ENCODE assay signal across 20 mouse cellular contexts in the genomic region with DNA sequence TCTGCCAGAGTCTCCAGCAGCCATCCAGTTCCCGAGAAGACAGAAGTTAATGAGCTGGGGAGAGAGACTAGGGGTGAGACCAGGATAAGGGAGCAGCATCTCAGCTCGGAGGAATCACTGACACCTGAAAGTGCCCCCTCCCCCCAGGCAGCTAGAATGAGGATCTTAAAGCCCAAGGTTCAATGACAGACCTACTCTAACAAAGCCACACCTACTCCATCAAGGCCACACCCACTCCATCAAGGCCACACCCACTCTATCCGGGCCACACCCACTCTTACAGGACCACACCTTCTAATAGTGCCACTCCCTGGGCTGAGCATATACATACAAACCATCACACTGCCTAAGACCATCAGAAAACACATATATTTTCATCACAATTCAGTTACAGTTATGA. TPM values are rescaled to one million over a fixed set of nuclear protein-coding genes. Genes with fewer than 3 reads are reported as not detected.
DNase-seq lines count a peak whose midpoint lies in the region; ATAC-seq and TF ChIP-seq lines count a peak whose summit lies in the region.
"Had no signal": no experiment of that assay in that cellular context is flagged by ENCODE, and none has a peak within 500 bp of the region (broad histone marks: within the 10 kb centered on the region; RNA-seq: fewer than 3 reads in every experiment).

No protein-coding gene starts in this region.

- 0 out of 2 replicates have a peak, but pooled peaks have one; percentile 30 for ATAC-seq in hindbrain, embryonic 15.5 days (ENCODE audit: low FRiP score, low read depth)
- ATAC-seq in liver, postnatal 0 days: peak; percentile 58; the same call in 1 of the 2 replicates
- ATAC-seq in intestine, embryonic 16.5 days: no peak
- ATAC-seq: forebrain, embryonic 16.5 days; intestine, embryonic 15.5 days; Patski had no signal

- no peak overlapping the region for H3K9ac ChIP-seq in hindbrain, embryonic 15.5 days
- H3K9ac ChIP-seq in liver, postnatal 0 days (replicated peaks): no peak overlapping the region
- H3K9ac ChIP-seq in intestine, embryonic 16.5 days (ENCODE audit: low read depth, low read length): no peak overlapping the region
- H3K9ac ChIP-seq: embryonic facial prominence, embryonic 15.5 days; heart, embryonic 12.5 days; intestine, embryonic 15.5 days had no signal

- H3K4me1 ChIP-seq in hindbrain, embryonic 15.5 days (replicated peaks): no peaks in the 10 kb centered on the region
- peaks cover 4% of the 10 kb centered on the region; the same call in 1 of the 2 replicates for H3K4me1 ChIP-seq in hindbrain, embryonic 10.5 days (replicated peaks)
- H3K4me1 ChIP-seq in liver, postnatal 0 days (ENCODE audit: insufficient read depth): peaks cover 5% of the 10 kb centered on the region; the same call in 1 of the 2 replicates
- no peaks in the 10 kb centered on the region for H3K4me1 ChIP-seq in intestine, embryonic 16.5 days (ENCODE audit: control insufficient read depth, insufficient read depth, low read length)
- H3K4me1 ChIP-seq: embryonic facial prominence, embryonic 15.5 days; forebrain, embryonic 10.5 days; intestine, embryonic 15.5 days had no signal

- H3K4me3 ChIP-seq in hindbrain, embryonic 15.5 days: no peak overlapping the region
- no peak overlapping the region for H3K4me3 ChIP-seq in hindbrain, embryonic 10.5 days
- no peak overlapping the region for H3K4me3 ChIP-seq in liver, postnatal 0 days (ENCODE audit: low read depth, low read length)
- H3K4me3 ChIP-seq in intestine, embryonic 16.5 days (ENCODE audit: low read length): no peak overlapping the region
- H3K4me3 ChIP-seq: embryonic facial prominence, embryonic 15.5 days; erythroblast, embryonic 14.5 days; forebrain, embryonic 10.5 days; heart, embryonic 12.5 days; intestine, embryonic 15.5 days had no signal

- no peaks in the 10 kb centered on the region for H3K27me3 ChIP-seq in hindbrain, embryonic 15.5 days
- H3K27me3 ChIP-seq in hindbrain, embryonic 10.5 days (ENCODE audit: insufficient read depth, poor library complexity, severe bottlenecking): no peaks in the 10 kb centered on the region
- H3K27me3 ChIP-seq in liver, postnatal 0 days (ENCODE audit: insufficient read depth, low read length): no peaks in the 10 kb centered on the region
- H3K27me3 ChIP-seq in intestine, embryonic 16.5 days (replicated peaks; ENCODE audit: control insufficient read depth, insufficient read depth, low read length): no peaks in the 10 kb centered on the region
- H3K27me3 ChIP-seq: embryonic facial prominence, embryonic 15.5 days; heart, embryonic 12.5 days; intestine, embryonic 15.5 days; Patski had no signal

- H3K27ac ChIP-seq in hindbrain, embryonic 15.5 days (replicated peaks): no peak overlapping the region
- H3K27ac ChIP-seq in hindbrain, embryonic 10.5 days: no peak overlapping the region
- H3K27ac ChIP-seq in liver, postnatal 0 days (ENCODE audit: low read depth): no peak overlapping the region
- H3K27ac ChIP-seq in intestine, embryonic 16.5 days (ENCODE audit: low read length): no peak overlapping the region
- H3K27ac ChIP-seq: embryonic facial prominence, embryonic 15.5 days; forebrain, embryonic 10.5 days; intestine, embryonic 15.5 days had no signal

- no peak for TF ChIP-seq CTCF in liver, postnatal 0 days (IDR thresholded peaks at IDR 0.05; ENCODE audit: low read depth)

- TF ChIP-seq EP300 in liver, postnatal 0 days (IDR thresholded peaks at IDR 0.05; ENCODE audit: low read depth): no peak

- no peaks in the 10 kb centered on the region for H3K36me3 ChIP-seq in hindbrain, embryonic 15.5 days
- peaks cover 12% of the 10 kb centered on the region; the same call in 1 of the 2 replicates for H3K36me3 ChIP-seq in hindbrain, embryonic 10.5 days
- H3K36me3 ChIP-seq in liver, postnatal 0 days (replicated peaks; ENCODE audit: insufficient read depth, low read length): peaks cover 8% of the 10 kb centered on the region
- no peaks in the 10 kb centered on the region for H3K36me3 ChIP-seq in intestine, embryonic 16.5 days (ENCODE audit: control insufficient read depth, insufficient read depth, low read length)
- H3K36me3 ChIP-seq: embryonic facial prominence, embryonic 15.5 days; intestine, embryonic 15.5 days had no signal

- H3K9me3 ChIP-seq in hindbrain, embryonic 15.5 days: no peaks in the 10 kb centered on the region
- no peaks in the 10 kb centered on the region for H3K9me3 ChIP-seq in hindbrain, embryonic 10.5 days
- H3K9me3 ChIP-seq in liver, postnatal 0 days (ENCODE audit: low read length): no peaks in the 10 kb centered on the region
- H3K9me3 ChIP-seq in intestine, embryonic 16.5 days (ENCODE audit: control insufficient read depth, low read length): peaks cover 5% of the 10 kb centered on the region; the same call in 1 of the 2 replicates
- H3K9me3 ChIP-seq: heart, embryonic 12.5 days; intestine, embryonic 15.5 days had no signal

- no peak overlapping the region for H3K4me2 ChIP-seq in hindbrain, embryonic 15.5 days
- H3K4me2 ChIP-seq in liver, postnatal 0 days (ENCODE audit: low read depth, low read length): no peak overlapping the region
- H3K4me2 ChIP-seq in intestine, embryonic 16.5 days (ENCODE audit: low read depth, low read length): no peak overlapping the region
- H3K4me2 ChIP-seq: embryonic facial prominence, embryonic 15.5 days; heart, embryonic 12.5 days; intestine, embryonic 15.5 days had no signal

- WGBS in hindbrain, embryonic 15.5 days: 77% methylated on average over 3 of the region's 3 CpGs
- WGBS in hindbrain, embryonic 10.5 days: 88% methylated on average over 3 of the region's 3 CpGs
- 77% methylated on average over 3 of the region's 3 CpGs for WGBS in liver, postnatal 0 days (ENCODE audit: insufficient replicate concordance)
- 70% methylated on average over 3 of the region's 3 CpGs for WGBS in intestine, embryonic 16.5 days

- DNase-seq in cerebellum, postnatal 10 days: peak; percentile 61 to 65
- DNase-seq in cerebellum, adult 8-10 months: no peak
- DNase-seq in hindbrain, embryonic 10.5 days (ENCODE audit: low spot score): no peak
- no peak for DNase-seq in liver, postnatal 0 days
- DNase-seq in liver: no peak
- DNase-seq: adrenal gland, postnatal 10 days; B cell, adult 2 months; cerebellum, adult 11 months; cerebellum, adult 9-10 months; embryo, embryonic 11 days; gastrocnemius, postnatal 10 days had no signal

RNA-seq across cellular contexts. Expression of a gene that starts 24.3 kb away (rescaled TPM):
- polyA plus RNA-seq in hindbrain, embryonic 15.5 days (2015; fragmentation: Nextera tagmentation; extraction: Ambion mirVana): 1.2 and 1.4 TPM in 2 replicates
- 0.81 and 0.96 TPM in 2 replicates for polyA plus RNA-seq in hindbrain, embryonic 10.5 days (2016; fragmentation: Nextera tagmentation; extraction: Ambion mirVana)
- 0.89 and 1.2 TPM in 2 replicates for polyA plus RNA-seq in liver, postnatal 0 days (2015; fragmentation: Nextera tagmentation; extraction: Ambion mirVana)
- 0.93 and 1.0 TPM in 2 replicates for polyA plus RNA-seq in intestine, embryonic 16.5 days (2015; fragmentation: Nextera tagmentation; extraction: Ambion mirVana)
- polyA plus RNA-seq: erythroblast, embryonic 14.5 days had no signal

Comparison
In these comparisons a context has a peak if more than half of its experiments do, and no peak if none do; other contexts are left out.
1. DNase-seq: peak in cerebellum, postnatal 10 days (2 of 2); none in cerebellum, adult 8-10 months (single experiment), hindbrain, embryonic 10.5 days (single experiment), liver, postnatal 0 days (single experiment) and liver (single experiment).